Mouse (Mus musculus) cerebellum, postnatal 25 days (tissue): ENCODE results near the gene Hmgn1.
A peak's percentile ranks its signal among the peaks of the same experiment; 100 is the strongest.
"Not testable (repeated sequence)": the region's sequence is repeated elsewhere in the genome, so short reads cannot be mapped to it uniquely, and the experiment has no call there.

Experiments used
- DNase-seq, 2 experiments: peaks; one replicate each; pipeline ENCODE4 v3.0.0; 2021; ENCODE audit warnings: mixed read lengths in 2 of 2

Hmgn1 gene

DNA sequence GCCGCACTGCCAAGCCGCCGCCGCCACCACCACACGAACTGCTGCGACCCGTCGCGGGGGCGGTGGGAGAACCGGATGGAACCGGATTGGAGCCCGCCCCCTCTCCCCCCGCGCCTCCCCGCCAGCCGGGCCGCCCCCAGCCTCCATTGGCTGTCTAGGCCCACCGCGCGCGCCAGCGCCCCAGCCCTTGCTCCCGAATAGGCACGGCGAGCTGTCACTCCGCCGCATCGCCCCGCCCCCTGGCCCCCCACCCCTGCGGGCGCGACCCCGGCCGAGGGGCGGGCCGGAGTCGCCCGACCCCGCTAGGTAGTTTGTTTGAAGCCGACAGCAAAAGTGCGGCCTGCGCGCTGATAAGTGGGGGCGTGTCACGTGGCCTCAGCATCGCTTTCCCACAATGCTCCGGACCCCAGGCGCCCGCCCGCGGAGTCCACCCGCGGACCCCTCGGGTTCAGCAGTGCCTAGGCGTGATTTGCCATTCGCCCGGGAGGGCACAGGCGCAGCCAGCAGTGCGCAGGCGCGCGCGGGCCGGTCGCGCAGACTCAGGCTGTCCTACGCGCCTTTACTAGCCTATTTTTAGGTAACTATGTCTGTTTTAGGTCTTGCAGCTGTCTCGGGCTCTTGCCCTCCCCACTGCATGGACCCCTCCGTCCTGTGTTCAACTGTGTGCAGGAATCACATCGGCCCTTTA, at the start of gene Hmgn1:
Hmgn1 (minus strand) TSS at position 73 of the 688 bp plus-strand sequence.
- peak; percentile 96 to 97 for DNase-seq

DNA sequence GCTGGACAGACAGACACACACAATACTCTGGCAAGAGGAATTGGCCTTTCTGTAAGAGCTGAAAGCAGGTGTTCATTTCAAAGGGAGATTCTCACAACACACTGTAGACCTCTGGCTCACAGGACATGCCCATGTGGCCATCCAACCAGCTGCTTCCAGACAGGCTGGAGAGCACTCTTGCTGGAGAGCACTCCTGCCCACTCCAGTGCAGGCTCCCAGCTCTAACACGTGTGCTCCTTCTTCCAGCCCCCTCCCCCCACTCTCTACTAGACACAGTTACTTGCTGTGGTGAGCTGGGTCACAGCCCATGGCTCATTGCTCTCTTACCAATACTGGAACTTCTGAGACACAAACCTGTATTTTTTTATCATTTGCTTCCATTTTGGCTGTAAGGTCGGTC, 47.9 kb upstream of the Hmgn1 start:
- DNase-seq, result no peak

DNA sequence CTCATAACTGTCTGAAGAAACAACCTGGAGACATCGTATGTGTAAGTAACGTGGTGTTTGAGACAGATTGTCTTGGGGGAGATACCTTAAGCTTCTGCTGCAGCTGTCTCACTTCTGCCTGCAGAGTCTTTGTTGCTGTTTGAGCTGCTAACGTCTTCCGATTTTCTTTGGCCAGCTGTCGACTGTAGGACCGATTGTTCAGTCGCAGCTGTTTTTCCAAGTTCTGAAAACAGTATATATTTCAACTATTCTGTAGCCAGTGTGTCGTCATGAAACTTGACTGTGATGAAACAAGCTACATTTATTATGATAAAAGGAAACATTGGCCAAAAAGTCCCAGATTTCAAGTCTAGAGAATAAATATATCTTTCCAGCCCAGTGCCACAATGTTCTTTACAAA, 46.1 kb upstream of the Hmgn1 start:
- DNase-seq, result no peak

DNA sequence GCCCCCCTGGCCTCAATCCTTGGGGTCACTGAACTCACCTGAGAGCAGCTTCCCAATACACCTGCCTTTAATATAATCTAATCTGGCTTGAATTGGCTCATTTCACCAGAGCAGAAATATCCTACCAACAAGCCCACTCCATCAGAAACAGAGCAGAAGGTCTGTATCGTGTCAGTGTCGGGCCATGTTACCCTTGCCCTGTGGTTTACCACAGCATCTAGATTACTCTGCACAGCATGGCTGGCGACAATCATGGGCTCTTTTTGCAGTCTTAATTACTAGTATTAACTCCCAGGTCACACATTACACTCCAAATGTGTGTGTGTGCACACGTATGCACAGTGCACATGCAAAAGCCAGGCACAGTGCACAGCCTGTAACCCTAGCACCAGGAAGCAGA, 41.3 kb upstream of the Hmgn1 start:
- DNase-seq, result no peak

DNA sequence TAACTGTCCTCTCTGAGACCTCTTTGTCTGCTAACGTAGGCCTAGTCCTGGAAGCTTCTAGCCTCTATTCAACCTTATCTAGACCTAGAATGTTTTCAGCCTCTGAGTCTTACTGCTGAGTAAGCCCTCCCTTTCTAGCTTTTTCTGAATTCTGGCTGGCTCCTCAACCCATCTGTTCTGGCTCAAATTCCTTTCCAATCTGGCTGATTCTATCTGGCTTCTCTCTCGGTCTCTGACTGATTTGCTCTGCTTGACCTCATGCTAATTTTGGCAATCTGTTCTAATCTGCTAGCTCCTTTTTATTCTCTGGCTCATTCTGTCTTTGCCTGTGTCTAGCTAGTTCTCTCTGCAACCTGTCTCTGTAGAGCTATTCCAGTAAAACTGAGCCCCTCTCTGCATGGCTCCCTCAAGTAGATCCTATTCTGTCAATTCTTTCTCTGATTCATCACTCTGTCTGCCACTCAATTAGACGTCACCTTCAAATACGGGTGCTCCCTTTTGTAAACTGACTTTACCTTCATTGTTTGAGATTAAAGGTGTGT, 38.3 kb upstream of the Hmgn1 start:
- peak; percentile 60 to 64 for DNase-seq

DNA sequence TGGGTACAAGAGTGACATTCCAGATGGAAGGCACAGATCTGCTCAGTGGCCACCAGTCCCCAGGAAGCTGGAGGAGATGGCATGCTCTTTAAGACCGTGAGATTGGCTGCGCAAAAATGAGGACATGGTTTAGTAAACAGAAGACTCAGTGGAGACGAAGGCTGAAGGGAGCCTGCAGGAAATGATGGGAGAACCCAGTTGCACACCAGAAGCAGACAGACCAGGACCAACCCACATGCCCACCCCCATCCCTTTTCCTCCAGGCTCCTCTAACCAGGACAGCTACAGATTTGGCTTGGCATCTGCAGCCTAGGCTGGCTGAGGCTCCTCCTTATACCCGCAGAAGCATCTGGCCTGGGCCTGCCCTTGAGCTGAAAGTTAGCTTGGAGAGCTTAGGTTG, 33.8 kb upstream of the Hmgn1 start:
- DNase-seq, result peak; percentile 52 to 54

DNA sequence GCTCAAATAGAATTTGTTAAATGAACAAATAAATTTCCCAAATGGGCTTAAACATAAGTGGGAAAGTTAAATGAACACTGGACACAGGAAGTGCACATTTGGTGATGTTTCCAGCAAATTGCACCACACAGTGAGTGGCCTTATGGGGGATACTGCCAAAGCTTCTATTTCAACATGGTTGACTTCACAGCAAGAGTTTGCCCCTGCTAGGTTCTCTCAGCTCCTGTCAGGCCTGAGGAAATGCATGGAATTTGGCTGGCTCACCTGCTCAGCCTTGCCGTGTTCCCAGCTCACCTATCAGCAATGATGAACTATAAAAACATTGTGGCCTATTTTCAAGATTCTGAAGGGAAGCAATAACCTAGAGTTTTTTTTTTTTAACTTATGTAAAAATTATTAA, 33.4 kb upstream of the Hmgn1 start:
- peak; percentile 46 to 53 for DNase-seq

DNA sequence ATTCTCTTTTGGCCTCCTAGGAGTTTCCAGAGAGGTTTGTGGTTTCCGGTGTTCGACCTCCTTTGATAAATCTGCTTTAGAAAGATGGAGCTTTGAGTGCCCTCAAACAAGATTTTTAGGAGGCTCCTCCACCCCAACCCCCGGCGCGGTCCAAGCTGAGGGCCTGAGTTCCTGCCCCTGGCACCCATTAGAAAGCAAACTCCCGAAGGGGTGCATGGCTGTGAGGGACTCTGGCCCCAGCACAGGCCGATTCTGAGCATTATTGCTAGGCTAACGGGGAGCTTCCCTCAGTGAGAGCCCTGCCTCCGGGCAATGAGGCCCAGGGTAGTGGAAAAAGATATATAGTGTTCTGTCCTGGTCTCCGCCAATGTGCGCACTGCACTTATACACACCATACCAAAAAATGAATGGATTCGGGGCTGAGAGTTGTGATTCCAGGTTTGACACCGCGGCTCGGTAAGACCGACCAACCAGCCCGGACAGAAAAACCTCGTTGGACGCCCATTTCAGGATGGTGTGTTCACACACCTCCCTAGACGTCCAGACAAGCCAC, 32.3 kb upstream of the Hmgn1 start:
- DNase-seq, result peak in 1 of 2 experiments; percentile 46

DNA sequence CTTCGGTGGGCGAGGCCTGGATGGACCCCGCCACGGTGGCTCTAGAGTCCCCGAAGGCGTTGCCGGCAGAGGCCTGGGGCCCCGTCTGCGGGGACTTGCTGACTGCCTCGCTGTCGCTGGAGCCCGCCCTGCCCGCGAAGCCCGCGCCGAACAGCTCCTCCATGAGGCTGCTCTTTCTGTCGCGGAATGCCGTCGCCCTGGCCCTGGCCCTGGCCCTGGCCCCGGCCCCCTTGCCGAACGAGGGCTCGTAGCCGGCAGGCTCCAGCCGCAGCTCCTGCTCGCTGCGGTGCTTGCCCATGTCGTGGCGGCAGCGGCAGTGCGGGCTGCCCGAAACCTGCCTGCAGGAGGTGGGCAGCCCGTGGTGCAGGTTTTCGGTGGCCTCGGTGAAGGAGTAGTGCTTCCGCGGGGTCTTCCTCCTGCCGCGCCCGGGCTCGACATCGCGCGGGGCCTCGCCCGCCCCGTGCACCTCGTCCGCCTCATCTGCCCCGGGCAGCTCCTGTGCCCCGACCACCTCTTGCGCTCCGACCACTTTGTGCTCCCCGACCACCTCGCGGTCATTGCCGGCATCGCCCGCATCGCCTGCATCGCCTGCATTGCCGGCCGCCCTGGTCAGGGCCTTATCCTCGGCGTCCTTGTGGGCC, 31.7 kb upstream of the Hmgn1 start:
- DNase-seq, result peak; percentile 78 to 80

DNA sequence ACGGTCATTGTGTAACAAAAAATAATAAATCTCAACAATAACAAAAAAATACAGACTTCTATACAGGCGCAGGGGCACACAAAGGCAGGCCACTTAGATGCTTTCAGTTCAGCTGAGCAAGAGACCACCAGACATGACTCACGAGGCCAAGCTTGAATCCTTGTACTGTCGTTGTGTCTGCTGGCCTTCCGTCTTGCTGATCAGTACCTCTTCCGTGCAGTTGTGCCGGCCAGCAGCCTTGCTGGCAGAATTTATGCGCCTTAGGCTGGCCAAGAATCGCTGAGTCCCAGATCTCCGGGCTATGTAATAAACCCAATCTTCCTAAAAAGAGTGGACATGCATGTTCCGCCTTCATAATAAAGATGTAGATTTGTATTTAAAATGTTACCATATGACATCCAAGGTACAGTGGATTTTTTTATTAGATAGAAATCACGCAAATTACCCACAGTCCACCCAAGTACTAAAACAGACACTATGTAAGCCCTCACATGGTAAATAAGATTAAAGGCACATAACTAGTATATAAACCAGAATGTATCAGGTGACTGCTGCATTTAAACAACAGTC, 31.1 kb upstream of the Hmgn1 start:
- DNase-seq, result peak in 1 of 2 experiments; percentile 32

DNA sequence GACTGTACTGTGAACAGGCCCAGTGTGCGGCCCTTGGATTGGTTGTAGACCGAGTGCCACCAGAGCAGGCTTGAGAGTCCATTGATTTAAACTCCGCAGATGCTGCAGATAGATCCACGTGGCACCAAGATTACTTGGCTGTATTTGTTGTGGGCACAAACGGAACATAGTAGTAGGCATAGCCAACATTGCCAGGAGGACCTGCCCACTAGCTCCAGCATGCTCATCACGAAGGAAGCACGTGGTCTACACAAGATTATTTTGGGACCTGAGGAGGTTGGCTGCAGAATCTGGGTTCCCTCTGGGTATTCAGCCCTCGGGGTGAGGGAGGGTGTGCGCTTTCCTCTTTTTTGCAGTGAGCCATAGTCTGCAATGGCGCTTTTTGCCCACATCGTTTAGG, 29.6 kb upstream of the Hmgn1 start:
- peak in 1 of 2 experiments; percentile 31 for DNase-seq

DNA sequence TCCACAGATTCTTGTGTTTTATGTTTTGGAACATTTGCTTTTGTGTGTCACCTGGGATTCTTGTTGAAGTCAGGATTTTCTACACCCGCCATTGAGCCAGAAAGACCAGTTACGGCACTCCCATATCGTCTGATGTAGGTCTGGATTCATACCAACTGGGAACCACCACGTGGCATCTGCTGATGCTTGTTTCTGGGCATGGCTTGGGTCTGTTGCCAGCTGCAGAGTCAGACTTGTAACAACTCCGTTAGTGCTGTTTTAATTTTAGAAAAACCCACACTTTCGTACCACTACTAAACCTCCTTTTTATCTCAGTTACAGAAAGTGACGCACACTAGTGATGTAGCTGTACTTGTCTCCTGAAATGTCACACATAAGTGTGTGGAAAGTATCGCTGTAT, 28.5 kb upstream of the Hmgn1 start:
- no peak for DNase-seq

DNA sequence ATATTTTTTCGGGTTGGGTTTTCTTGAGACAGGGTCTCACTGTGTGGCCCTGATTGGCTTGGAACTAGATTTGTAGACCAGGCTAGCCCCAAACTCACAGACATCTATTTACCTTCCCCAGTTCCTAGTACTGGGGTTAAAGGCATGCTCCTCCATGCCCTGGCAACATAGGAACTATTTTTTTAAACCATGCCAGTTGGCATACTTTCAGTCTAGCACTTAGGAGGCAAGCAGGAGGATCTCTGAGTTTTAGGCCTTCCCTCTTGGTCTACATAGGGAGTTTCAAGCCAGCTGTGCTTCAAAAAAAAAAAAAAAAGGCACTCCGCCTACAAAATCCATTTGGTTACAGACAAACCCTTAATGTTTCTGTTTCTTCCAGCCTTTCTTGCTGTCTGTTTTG, 26.9 kb upstream of the Hmgn1 start:
- DNase-seq, result no peak

DNA sequence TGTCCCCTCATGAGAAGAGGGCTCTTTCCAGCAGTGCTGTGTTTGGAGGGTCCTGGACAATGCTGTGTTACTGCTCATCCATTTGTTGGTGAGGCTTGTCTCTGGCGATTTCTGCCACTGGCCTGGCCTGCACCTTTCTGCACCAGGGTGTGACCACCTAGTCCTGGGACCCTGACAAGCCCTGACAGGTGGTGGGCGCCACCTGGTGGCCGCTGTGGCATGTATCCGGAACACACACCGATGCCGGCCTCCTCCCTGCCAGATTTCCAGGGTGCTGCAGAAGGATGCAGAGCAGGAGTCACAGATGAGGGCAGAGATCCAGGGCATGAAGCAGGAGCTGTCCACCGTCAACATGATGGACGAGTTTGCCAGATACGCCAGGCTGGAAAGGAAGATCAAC, 24.0 kb upstream of the Hmgn1 start:
- peak; percentile 88 to 94 for DNase-seq

DNA sequence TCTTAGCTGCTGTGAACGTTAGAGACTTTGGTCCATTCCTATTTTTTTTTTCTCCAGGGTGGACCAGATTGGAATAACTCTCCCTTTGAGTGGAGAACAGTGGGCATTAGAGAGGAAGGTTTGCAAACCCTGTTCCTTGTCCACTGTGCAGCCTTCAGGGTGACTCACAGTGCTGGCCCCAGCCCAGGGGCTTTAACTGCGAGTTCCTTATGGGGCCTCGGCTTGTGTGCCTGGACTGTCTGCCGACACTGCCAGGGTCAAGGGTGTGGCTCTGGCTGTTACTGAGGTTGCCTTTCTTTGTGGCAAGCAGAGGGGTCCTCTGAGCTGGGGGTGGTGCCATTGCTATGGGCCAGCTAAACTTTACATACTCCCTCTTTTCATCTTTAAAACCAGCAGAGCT, 23.5 kb upstream of the Hmgn1 start:
- peak; percentile 58 to 79 for DNase-seq

DNA sequence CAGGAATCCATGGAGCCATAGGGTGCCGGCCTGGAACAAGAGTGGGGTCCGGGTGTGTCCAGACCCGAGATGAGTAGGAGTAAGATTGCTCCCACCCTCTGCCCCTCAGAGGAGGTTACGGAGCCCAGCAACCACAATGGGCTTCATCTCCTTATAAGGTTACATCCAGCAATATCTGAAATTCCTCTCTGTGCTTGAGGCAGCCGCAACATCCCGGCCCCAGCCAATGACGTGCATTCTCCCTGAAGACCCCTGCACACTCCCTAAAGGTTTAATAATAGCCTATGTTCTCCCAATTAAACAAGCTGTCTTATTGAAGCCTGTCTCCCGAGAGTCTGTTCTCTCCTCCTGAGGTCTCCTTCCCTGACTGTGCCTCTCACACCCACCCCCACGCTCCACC, 21.8 kb upstream of the Hmgn1 start:
- DNase-seq, result no peak

DNA sequence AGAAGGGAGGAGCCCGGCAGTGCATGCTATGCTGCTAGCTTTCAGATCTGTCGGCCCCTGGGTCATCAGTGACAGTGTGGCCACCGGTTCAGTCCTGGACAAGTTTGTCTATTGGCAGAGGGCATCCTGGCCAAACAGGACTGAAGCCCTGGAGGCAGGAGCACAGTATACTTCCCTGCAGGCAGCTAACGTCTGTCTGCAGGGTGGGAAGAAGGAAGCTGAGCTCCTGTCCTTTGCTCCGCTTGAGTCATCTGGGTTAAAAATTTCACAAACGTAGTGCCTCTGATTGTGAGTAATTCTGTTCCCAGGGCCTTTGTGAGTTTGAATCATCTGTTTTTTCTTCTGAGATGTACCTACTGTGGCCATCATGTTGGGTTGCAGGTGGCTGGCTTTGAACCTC, 21.3 kb upstream of the Hmgn1 start:
- no peak for DNase-seq

DNA sequence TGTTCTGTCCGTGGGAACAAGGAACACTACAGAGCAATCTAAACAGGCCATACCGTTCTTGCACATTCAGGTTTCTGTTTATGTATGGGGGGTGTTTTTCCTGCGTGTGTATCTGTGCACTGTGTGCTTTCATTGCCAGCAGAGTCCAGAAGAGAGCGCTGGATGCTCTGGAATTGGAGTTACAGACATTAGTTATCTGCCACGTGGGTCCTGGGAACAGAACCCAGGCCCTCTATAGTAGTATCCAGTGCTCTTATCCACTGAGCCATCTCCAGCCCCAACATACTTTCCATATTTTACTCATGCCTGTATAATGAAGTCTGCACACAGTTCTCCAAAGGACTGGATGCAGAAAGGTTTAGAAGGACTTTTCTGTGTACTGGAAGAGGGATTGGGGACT, 18.3 kb upstream of the Hmgn1 start:
- no peak for DNase-seq

DNA sequence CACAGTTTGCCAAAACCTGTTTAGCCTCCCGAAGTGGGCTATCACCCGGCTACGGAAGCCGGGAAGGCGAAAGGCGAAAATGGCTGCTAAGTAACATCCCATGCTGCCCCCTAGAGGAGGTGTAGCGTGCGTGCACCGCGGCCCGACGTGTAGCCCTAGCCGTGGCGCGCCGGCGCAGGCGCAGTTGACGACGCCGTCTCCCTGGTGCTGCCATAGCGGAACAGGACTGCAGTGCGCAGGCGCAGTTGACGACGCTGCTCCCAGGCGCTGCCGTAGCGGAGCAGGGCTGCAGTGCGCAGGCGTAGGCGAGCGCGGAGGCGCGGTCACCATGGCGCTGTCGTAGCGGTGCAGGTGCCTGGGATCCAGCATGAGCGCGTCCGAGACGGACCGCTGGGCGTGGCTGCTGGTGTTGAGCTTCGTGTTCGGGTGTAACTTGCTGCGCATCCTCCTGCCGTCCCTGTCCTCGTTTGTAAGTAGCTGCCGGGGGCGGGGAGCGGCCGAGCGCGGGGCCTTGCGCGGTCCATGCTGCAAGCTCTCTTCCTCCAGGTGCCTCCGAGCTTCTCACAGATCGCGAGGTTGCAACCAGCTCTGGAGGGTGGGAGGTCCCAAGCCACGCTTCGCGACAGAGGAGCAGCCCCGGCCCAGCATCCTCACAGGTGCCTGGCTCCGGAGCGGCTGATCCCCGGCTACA, 17.7 kb upstream of the Hmgn1 start, which contains the start of gene Wrb:
Wrb (plus strand) TSS at position 298 of the 691 bp plus-strand sequence.
- peak; percentile 100 for DNase-seq

DNA sequence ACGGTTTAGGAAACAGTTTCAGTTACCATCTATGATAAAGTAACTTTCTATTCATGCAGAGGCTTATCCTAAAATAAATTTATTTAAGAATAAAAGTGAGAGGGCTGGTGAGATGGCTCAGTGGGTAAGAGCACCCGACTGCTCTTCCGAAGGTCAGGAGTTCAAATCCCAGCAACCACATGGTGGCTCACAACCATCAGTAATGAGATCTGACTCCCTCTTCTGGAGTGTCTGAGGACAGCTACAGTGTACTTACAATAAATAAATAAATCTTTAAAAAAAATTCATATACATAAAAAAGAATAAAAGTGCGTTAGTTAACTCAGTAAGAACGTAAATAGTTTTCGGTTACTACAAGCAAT, 17.2 kb upstream of the Hmgn1 start:
- DNase-seq, result not testable (repeated sequence)

DNA sequence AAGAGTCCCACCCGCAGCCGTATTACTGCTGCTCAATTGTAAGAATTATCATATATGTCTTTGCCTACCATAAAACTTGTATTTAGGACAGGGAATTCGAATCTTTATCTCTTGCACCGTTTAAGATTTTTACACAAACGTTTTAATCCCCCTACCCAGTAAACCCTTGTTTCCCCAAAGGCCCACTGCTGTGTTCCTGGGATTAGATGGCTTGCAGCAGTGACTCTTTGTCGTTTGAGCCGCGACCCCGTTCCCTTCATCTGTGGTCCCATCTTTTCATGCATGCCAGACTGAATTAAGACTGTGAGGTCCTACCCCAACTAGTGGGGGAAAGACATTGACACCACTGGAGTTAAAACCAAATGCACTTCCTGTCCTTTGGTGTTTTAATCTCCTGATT, 937 bp upstream of the Hmgn1 start:
- no peak for DNase-seq

DNA sequence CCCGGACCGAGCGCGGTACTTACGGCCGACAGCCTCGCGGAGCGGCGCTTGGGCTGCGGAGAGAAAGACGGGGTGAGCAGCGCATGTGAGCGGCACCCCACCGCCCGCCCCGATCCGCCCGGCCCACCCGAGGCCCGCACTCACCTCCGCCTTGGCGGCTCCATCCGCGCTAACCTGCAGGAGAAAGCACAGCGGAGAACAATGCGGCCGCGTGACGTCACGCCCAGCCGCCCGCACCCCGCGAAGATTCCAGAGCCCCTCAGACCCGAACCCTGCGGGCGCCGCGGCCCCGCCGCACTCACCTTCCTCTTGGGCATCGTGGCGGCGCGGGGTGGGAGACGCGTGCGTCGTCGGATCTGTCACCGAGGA, 257 bp downstream of the Hmgn1 start:
- DNase-seq, result no peak

DNA sequence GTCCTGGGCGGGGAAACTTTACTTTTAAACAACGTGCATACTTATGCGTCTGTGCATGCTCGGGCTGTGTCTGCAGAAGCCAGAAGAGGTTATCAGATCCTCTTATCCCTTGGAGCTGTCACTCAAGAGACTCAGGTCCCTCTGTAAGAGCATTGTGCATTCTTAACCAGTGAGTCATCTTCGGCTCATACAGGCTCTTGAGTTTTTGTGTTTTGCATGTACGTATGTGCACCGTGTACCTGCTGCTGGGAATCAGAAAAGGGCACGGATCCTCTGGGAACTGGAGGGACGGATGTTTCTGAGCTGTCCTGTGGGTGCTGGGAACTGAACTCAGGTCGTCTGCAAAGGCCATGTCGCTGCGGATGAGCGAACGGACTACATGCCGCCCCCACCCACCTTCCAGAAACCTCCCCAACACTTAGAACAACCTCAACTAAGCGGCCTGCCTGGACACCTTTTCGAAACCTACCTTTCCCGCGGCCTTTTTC, 801 bp downstream of the Hmgn1 start:
- DNase-seq, result no peak
